ENCODE assay signal across 9 mouse cellular contexts in the genomic region with DNA sequence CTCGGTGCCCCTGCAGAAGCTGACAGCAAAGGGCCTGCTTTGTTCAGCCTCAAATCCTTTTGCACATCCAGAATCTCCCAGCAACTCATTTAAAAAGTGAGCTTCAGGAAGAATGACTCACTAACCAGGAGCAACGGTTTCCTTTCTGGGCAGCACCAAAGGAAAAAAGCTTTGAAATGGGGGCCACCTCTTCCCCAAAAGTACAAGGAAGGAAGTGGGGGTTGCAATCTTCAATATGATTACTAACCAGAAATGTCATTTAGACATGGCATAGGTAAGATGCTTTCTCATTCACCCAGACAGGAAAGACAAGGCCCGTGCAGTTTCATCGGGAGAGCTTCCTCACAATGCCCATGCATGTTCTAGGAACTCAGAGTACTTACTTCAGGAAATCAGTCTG. TPM values are rescaled to one million over a fixed set of nuclear protein-coding genes. Genes with fewer than 3 reads are reported as not detected.
DNase-seq lines count a peak whose midpoint lies in the region; ATAC-seq and TF ChIP-seq lines count a peak whose summit lies in the region.
"Had no signal": no experiment of that assay in that cellular context is flagged by ENCODE, and none has a peak within 500 bp of the region (broad histone marks: within the 10 kb centered on the region; RNA-seq: fewer than 3 reads in every experiment).

No protein-coding gene starts in this region.

- H3K4me1 ChIP-seq in spleen, adult 2 months (ENCODE audit: control insufficient read depth, insufficient read depth, insufficient read length) = peaks cover 30% of the 10 kb centered on the region
- H3K4me1 ChIP-seq in intestine, postnatal 0 days (replicated peaks; ENCODE audit: control insufficient read depth, insufficient read depth, low read length) = peaks cover 22% of the 10 kb centered on the region

- intact Hi-C loops in heart, postnatal 14 days (cut with DNase I) = no loop called here

- no peak overlapping the region for H3K4me2 ChIP-seq in intestine, postnatal 0 days (replicated peaks; ENCODE audit: low read depth)

- no peaks in the 10 kb centered on the region for H3K27me3 ChIP-seq in spleen, adult 2 months (ENCODE audit: control insufficient read depth, insufficient read depth, low read length)
- H3K27me3 ChIP-seq in intestine, postnatal 0 days (replicated peaks; ENCODE audit: control insufficient read depth, insufficient read depth, low read length) = no peaks in the 10 kb centered on the region

- DNase-seq in heart, adult 8-10 months (ENCODE audit: low spot score) = peak; percentile 72
- no peak for DNase-seq in heart, postnatal 14 days
- DNase-seq in spleen, adult 2 months (ENCODE audit: low read depth in 1 of 2, low spot score in 2 of 2) = no peak
- DNase-seq in spleen, postnatal 14 days (ENCODE audit: low spot score in 2 of 2) = no peak
- no peak for DNase-seq in MN1 (ENCODE audit: low spot score)
- DNase-seq in ovary, adult 18-20 months (ENCODE audit: low spot score) = no peak
- DNase-seq: layer of hippocampus, postnatal 36 days had no signal

- WGBS in spleen, adult 2 months = 14% methylated on average over 4 of the region's 4 CpGs
- 63% methylated on average over 4 of the region's 4 CpGs for WGBS in intestine, postnatal 0 days

- ATAC-seq in intestine, postnatal 0 days = no peak
- no peak for ATAC-seq in monocyte, adult 5-6 weeks (replicated peaks; ENCODE audit: insufficient number of reproducible peaks, low FRiP score, low TSS enrichment, poor library complexity, severe bottlenecking)

- no peak for TF ChIP-seq POLR2A in spleen, adult 2 months (IDR thresholded peaks at IDR 0.05; ENCODE audit: low read depth, low read length)

- peak overlapping the region; percentile 5 for H3K27ac ChIP-seq in spleen, adult 2 months (ENCODE audit: insufficient read depth, low read length)
- H3K27ac ChIP-seq in intestine, postnatal 0 days (ENCODE audit: low read depth, low read length) = peak overlapping the region; percentile 80

- H3K9me3 ChIP-seq in intestine, postnatal 0 days (ENCODE audit: control insufficient read depth) = no peaks in the 10 kb centered on the region

- H3K36me3 ChIP-seq in spleen, adult 2 months (ENCODE audit: control insufficient read depth, insufficient read depth, low read length) = peaks cover 29% of the 10 kb centered on the region
- peaks cover 37% of the 10 kb centered on the region for H3K36me3 ChIP-seq in intestine, postnatal 0 days (ENCODE audit: control insufficient read depth, insufficient read depth)

- no peak overlapping the region for H3K4me3 ChIP-seq in spleen, adult 2 months (ENCODE audit: extremely low read depth, insufficient read depth, insufficient read length)
- no peak overlapping the region for H3K4me3 ChIP-seq in intestine, postnatal 0 days (ENCODE audit: low read depth, low read length)

- H3K9ac ChIP-seq in intestine, postnatal 0 days (ENCODE audit: low read depth, low read length) = no peak overlapping the region

- TF ChIP-seq CTCF in spleen, adult 2 months (IDR thresholded peaks at IDR 0.05; ENCODE audit: extremely low read depth, insufficient read depth, insufficient read length, insufficient replicate concordance) = no peak
- no peak for TF ChIP-seq CTCF in intestine, postnatal 0 days (IDR thresholded peaks at IDR 0.05; ENCODE audit: low read depth)

RNA-seq across cellular contexts. Expression of a gene that starts 7.6 kb away (rescaled TPM):
- under 1 TPM in 1 of 4 experiments, not detected in 3; 0.37 TPM for total RNA-seq in heart, adult 8-10 months (2022)
- not detected for total RNA-seq in heart, postnatal 14 days (2021)
- 0.36 TPM in 1 of 2 replicates, not detected in the other for polyA plus RNA-seq in spleen, adult 2 months (2012; rRNA removed)
- polyA plus RNA-seq in intestine, postnatal 0 days (2015; fragmentation: Nextera tagmentation; extraction: Ambion mirVana) = 0.44 and 0.65 TPM in 2 replicates
- total RNA-seq in monocyte, adult 5-6 weeks (2017) = not detected in 3 replicates
- total RNA-seq: layer of hippocampus, postnatal 36 days had no signal

RNA-seq across cellular contexts. Expression of a gene that starts 9.0 kb away (rescaled TPM):
- total RNA-seq in heart, adult 8-10 months (2022) = 10 to 100 TPM; 12.3 to 14.0 (median 13.1) TPM
- 10 to 100 TPM; 12.9 to 13.7 TPM for total RNA-seq in heart, postnatal 14 days (2021)
- 31.1 and 39.0 TPM in 2 replicates for polyA plus RNA-seq in spleen, adult 2 months (2012; rRNA removed)
- 11.8 and 12.3 TPM in 2 replicates for polyA plus RNA-seq in intestine, postnatal 0 days (2015; fragmentation: Nextera tagmentation; extraction: Ambion mirVana)
- total RNA-seq in monocyte, adult 5-6 weeks (2017) = 6.1 to 9.9 TPM (median 7.1 TPM) in 3 replicates

RNA-seq across cellular contexts. Expression of a gene that starts 16.8 kb away (rescaled TPM):
- 10 to 100 TPM; 47.1 to 62.6 (median 51.0) TPM for total RNA-seq in heart, adult 8-10 months (2022)
- total RNA-seq in heart, postnatal 14 days (2021) = 10 to 100 TPM; 70.4 to 74.6 TPM
- polyA plus RNA-seq in spleen, adult 2 months (2012; rRNA removed) = 183 and 200 TPM in 2 replicates
- 62.2 and 62.7 TPM in 2 replicates for polyA plus RNA-seq in intestine, postnatal 0 days (2015; fragmentation: Nextera tagmentation; extraction: Ambion mirVana)
- total RNA-seq in monocyte, adult 5-6 weeks (2017) = 163 to 176 TPM (median 171 TPM) in 3 replicates

RNA-seq across cellular contexts. Expression of a gene that starts 17.2 kb away (rescaled TPM):
- 1 to 10 TPM in 1 of 4 experiments, under 1 TPM in 3; 0.38 to 1.1 (median 0.78) TPM for total RNA-seq in heart, adult 8-10 months (2022)
- under 1 TPM; 0.76 to 1.00 TPM for total RNA-seq in heart, postnatal 14 days (2021)
- 15.1 and 17.6 TPM in 2 replicates for polyA plus RNA-seq in spleen, adult 2 months (2012; rRNA removed)
- polyA plus RNA-seq in intestine, postnatal 0 days (2015; fragmentation: Nextera tagmentation; extraction: Ambion mirVana) = 9.8 and 10.0 TPM in 2 replicates
- total RNA-seq in monocyte, adult 5-6 weeks (2017) = 26.9 to 31.5 TPM (median 28.6 TPM) in 3 replicates

RNA-seq across cellular contexts. Expression of a gene that starts 29.0 kb away (rescaled TPM):
- total RNA-seq in heart, adult 8-10 months (2022) = under 1 TPM; 0.09 to 0.53 (median 0.28) TPM
- under 1 TPM; 0.10 to 0.29 TPM for total RNA-seq in heart, postnatal 14 days (2021)
- 0.50 and 0.60 TPM in 2 replicates for polyA plus RNA-seq in spleen, adult 2 months (2012; rRNA removed)
- polyA plus RNA-seq in intestine, postnatal 0 days (2015; fragmentation: Nextera tagmentation; extraction: Ambion mirVana) = 0.09 and 0.20 TPM in 2 replicates
- total RNA-seq in monocyte, adult 5-6 weeks (2017) = 0.32 to 0.76 TPM (median 0.49 TPM) in 3 replicates
